Mouse (Mus musculus): Measurements from ENCODE around the gene Dedd2. TPM values are rescaled to one million over a fixed set of nuclear protein-coding genes. Genes with fewer than 3 reads are reported as not detected.
A peak's percentile ranks its signal among the peaks of the same experiment; 100 is the strongest.

Dedd2 gene
- polyA plus RNA-seq, 1 experiment from 2014 or later: 5.7 TPM

GRCm38 (mm10) chr7:25184091-25184490 is 36.3 kb downstream of the Dedd2 start:
- H3K4me2 ChIP-seq (ENCODE audit: low read length): no peak overlapping the region
- H3K9ac ChIP-seq (ENCODE audit: low read length): no peak overlapping the region
- no peaks in the 10 kb centered on the region for H3K9me3 ChIP-seq (ENCODE audit: control insufficient read depth, low read length)
- no peak overlapping the region for H3K4me3 ChIP-seq (ENCODE audit: control insufficient read depth in 1 of 2, insufficient read depth in 1 of 2, low read depth in 1 of 2, low read length in 2 of 2)
- H3K27ac ChIP-seq (replicated peaks in 1 of 2; ENCODE audit: control insufficient read depth in 1 of 2, insufficient read depth in 1 of 2, low read depth in 2 of 2, low read length in 2 of 2): no peak overlapping the region
- 70% methylated on average over 6 of the region's 6 CpGs for WGBS
- no peaks in the 10 kb centered on the region for H3K36me3 ChIP-seq (ENCODE audit: control insufficient read depth, insufficient read depth, low read length)
- ATAC-seq (ENCODE audit: insufficient number of reproducible peaks, insufficient read depth, low FRiP score, low read depth): no peak
- 0 out of 4 replicates have a peak, but pooled peaks cover 0 to under 1% of the 10 kb centered on the region in 2 experiments for H3K4me1 ChIP-seq (ENCODE audit: control insufficient read depth in 2 of 2, insufficient read depth in 2 of 2, low read length in 2 of 2)
- H3K27me3 ChIP-seq (ENCODE audit: control insufficient read depth, insufficient read depth, low read length): peaks cover 63% of the 10 kb centered on the region

GRCm38 (mm10) chr7:25181814-25182213 is 38.6 kb downstream of the Dedd2 start:
- Histone ChIP-seq H3K36me3 (ENCODE audit: control insufficient read depth, insufficient read depth, low read length) (no peaks in the 10 kb centered on the region), H3K27ac (replicated peaks in 1 of 2; ENCODE audit: control insufficient read depth in 1 of 2, insufficient read depth in 1 of 2, low read depth in 2 of 2, low read length in 2 of 2) (no peak overlapping the region), H3K27me3 (ENCODE audit: control insufficient read depth, insufficient read depth, low read length) (peaks cover 84% of the 10 kb centered on the region), H3K4me1 (ENCODE audit: control insufficient read depth in 2 of 2, insufficient read depth in 2 of 2, low read length in 2 of 2) (peaks cover 0 to 9% of the 10 kb centered on the region in 2 experiments; a peak in 1 of 4 replicates), H3K4me2 (ENCODE audit: low read length) (peak overlapping the region; percentile 18; the same call in 1 of the 2 replicates), H3K9ac (ENCODE audit: low read length) (no peak overlapping the region), H3K4me3 (ENCODE audit: control insufficient read depth in 1 of 2, insufficient read depth in 1 of 2, low read depth in 1 of 2, low read length in 2 of 2) (peak overlapping the region in 1 of 2 experiments; percentile 4; a peak in 1 of 4 replicates), H3K9me3 (ENCODE audit: control insufficient read depth, low read length) (no peaks in the 10 kb centered on the region)
- ATAC-seq (ENCODE audit: insufficient number of reproducible peaks, insufficient read depth, low FRiP score, low read depth): no peak
- WGBS: 6% methylated on average over 21 of the region's 21 CpGs

- Histone ChIP-seq H3K9me3 (ENCODE audit: control insufficient read depth, low read length) (no peaks in the 10 kb centered on the region), H3K4me2 (ENCODE audit: low read length) (peak overlapping the region; percentile 18; the same call in 1 of the 2 replicates), H3K36me3 (ENCODE audit: control insufficient read depth, insufficient read depth, low read length) (no peaks in the 10 kb centered on the region), H3K4me1 (ENCODE audit: control insufficient read depth in 2 of 2, insufficient read depth in 2 of 2, low read length in 2 of 2) (peaks cover 0 to 9% of the 10 kb centered on the region in 2 experiments; a peak in 1 of 4 replicates), H3K9ac (ENCODE audit: low read length) (no peak overlapping the region), H3K27ac (replicated peaks in 1 of 2; ENCODE audit: control insufficient read depth in 1 of 2, insufficient read depth in 1 of 2, low read depth in 2 of 2, low read length in 2 of 2) (no peak overlapping the region), H3K4me3 (ENCODE audit: control insufficient read depth in 1 of 2, insufficient read depth in 1 of 2, low read depth in 1 of 2, low read length in 2 of 2) (peak overlapping the region in 1 of 2 experiments; percentile 4; a peak in 1 of 4 replicates), H3K27me3 (ENCODE audit: control insufficient read depth, insufficient read depth, low read length) (peaks cover 86% of the 10 kb centered on the region)
- ATAC-seq (ENCODE audit: insufficient number of reproducible peaks, insufficient read depth, low FRiP score, low read depth): no peak
- WGBS: 2% methylated on average over 15 of the region's 15 CpGs
Measured at GRCm38 (mm10) chr7:25181331-25181790, 39.1 kb downstream of the Dedd2 start.

GRCm38 (mm10) chr7:25180512-25180911 is 39.9 kb downstream of the Dedd2 start:
- H3K27ac ChIP-seq (replicated peaks in 1 of 2; ENCODE audit: control insufficient read depth in 1 of 2, insufficient read depth in 1 of 2, low read depth in 2 of 2, low read length in 2 of 2): no peak overlapping the region
- WGBS: 5% methylated on average over 6 of the region's 6 CpGs

GRCm38 (mm10) chr7:25179606-25180161 is 40.7 kb downstream of the Dedd2 start, which contains the start of gene Pou2f2:
Gene Pou2f2, minus strand, starts transcription at chr7:25179726.
- H3K9ac ChIP-seq (ENCODE audit: low read length): no peak within 1 kb of the TSS; the same call in 1 of the 2 replicates

More at GRCm38 (mm10) chr7:25180512-25180911, 39.9 kb downstream of the Dedd2 start:
- Histone ChIP-seq H3K4me2 (ENCODE audit: low read length) (no peak overlapping the region), H3K4me3 (ENCODE audit: control insufficient read depth in 1 of 2, insufficient read depth in 1 of 2, low read depth in 1 of 2, low read length in 2 of 2) (no peak overlapping the region), H3K36me3 (ENCODE audit: control insufficient read depth, insufficient read depth, low read length) (no peaks in the 10 kb centered on the region), H3K9ac (ENCODE audit: low read length) (no peak overlapping the region), H3K9me3 (ENCODE audit: control insufficient read depth, low read length) (no peaks in the 10 kb centered on the region), H3K4me1 (ENCODE audit: control insufficient read depth in 2 of 2, insufficient read depth in 2 of 2, low read length in 2 of 2) (peaks cover 0 to 9% of the 10 kb centered on the region in 2 experiments; a peak in 1 of 4 replicates), H3K27me3 (ENCODE audit: control insufficient read depth, insufficient read depth, low read length) (peaks cover 94% of the 10 kb centered on the region)
- ATAC-seq (ENCODE audit: insufficient number of reproducible peaks, insufficient read depth, low FRiP score, low read depth): no peak

GRCm38 (mm10) chr7:25178787-25179605 is 41.4 kb downstream of the Dedd2 start:
- Histone ChIP-seq H3K9ac (ENCODE audit: low read length) (no peak overlapping the region; the same call in 1 of the 2 replicates), H3K36me3 (ENCODE audit: control insufficient read depth, insufficient read depth, low read length) (no peaks in the 10 kb centered on the region), H3K4me1 (ENCODE audit: control insufficient read depth in 2 of 2, insufficient read depth in 2 of 2, low read length in 2 of 2) (peaks cover 0 to 9% of the 10 kb centered on the region in 2 experiments; a peak in 1 of 4 replicates), H3K4me3 (ENCODE audit: control insufficient read depth in 1 of 2, insufficient read depth in 1 of 2, low read depth in 1 of 2, low read length in 2 of 2) (peak overlapping the region; percentile 39 to 50), H3K4me2 (ENCODE audit: low read length) (peak overlapping the region; percentile 72), H3K27me3 (ENCODE audit: control insufficient read depth, insufficient read depth, low read length) (peaks cover 99% of the 10 kb centered on the region), H3K27ac (replicated peaks in 1 of 2; ENCODE audit: control insufficient read depth in 1 of 2, insufficient read depth in 1 of 2, low read depth in 2 of 2, low read length in 2 of 2) (no peak overlapping the region), H3K9me3 (ENCODE audit: control insufficient read depth, low read length) (no peaks in the 10 kb centered on the region)
- ATAC-seq (ENCODE audit: insufficient number of reproducible peaks, insufficient read depth, low FRiP score, low read depth): peak; percentile 28; the same call in 1 of the 2 replicates
- WGBS: 1% methylated on average over 49 of the region's 56 CpGs

More at GRCm38 (mm10) chr7:25179606-25180161, 40.7 kb downstream of the Dedd2 start, which contains the start of gene Pou2f2:
- H3K27ac ChIP-seq (replicated peaks in 1 of 2; ENCODE audit: control insufficient read depth in 1 of 2, insufficient read depth in 1 of 2, low read depth in 2 of 2, low read length in 2 of 2): no peak within 1 kb of the TSS
- under 1% methylated on average over 35 of the region's 56 CpGs for WGBS
- H3K9me3 ChIP-seq (ENCODE audit: control insufficient read depth, low read length): no peaks in the 10 kb centered on the region
- H3K4me1 ChIP-seq (ENCODE audit: control insufficient read depth in 2 of 2, insufficient read depth in 2 of 2, low read length in 2 of 2): peaks cover 0 to 9% of the 10 kb centered on the region in 2 experiments; a peak in 1 of 4 replicates
- H3K4me3 ChIP-seq (ENCODE audit: control insufficient read depth in 1 of 2, insufficient read depth in 1 of 2, low read depth in 1 of 2, low read length in 2 of 2): peak within 1 kb of the TSS; percentile 39 to 50
- H3K27me3 ChIP-seq (ENCODE audit: control insufficient read depth, insufficient read depth, low read length): peaks cover 99% of the 10 kb centered on the region
- ATAC-seq (ENCODE audit: insufficient number of reproducible peaks, insufficient read depth, low FRiP score, low read depth): peak; percentile 62
- no peaks in the 10 kb centered on the region for H3K36me3 ChIP-seq (ENCODE audit: control insufficient read depth, insufficient read depth, low read length)
- H3K4me2 ChIP-seq (ENCODE audit: low read length): peak within 1 kb of the TSS; percentile 72

GRCm38 (mm10) chr7:25178317-25178716 is 42.1 kb downstream of the Dedd2 start:
- Histone ChIP-seq H3K36me3 (ENCODE audit: control insufficient read depth, insufficient read depth, low read length) (no peaks in the 10 kb centered on the region), H3K27me3 (ENCODE audit: control insufficient read depth, insufficient read depth, low read length) (peaks cover 96% of the 10 kb centered on the region), H3K9me3 (ENCODE audit: control insufficient read depth, low read length) (no peaks in the 10 kb centered on the region), H3K4me3 (ENCODE audit: control insufficient read depth in 1 of 2, insufficient read depth in 1 of 2, low read depth in 1 of 2, low read length in 2 of 2) (peak overlapping the region in 1 of 2 experiments; percentile 39; a peak in 2 of 4 replicates), H3K27ac (replicated peaks in 1 of 2; ENCODE audit: control insufficient read depth in 1 of 2, insufficient read depth in 1 of 2, low read depth in 2 of 2, low read length in 2 of 2) (no peak overlapping the region), H3K4me1 (ENCODE audit: control insufficient read depth in 2 of 2, insufficient read depth in 2 of 2, low read length in 2 of 2) (peaks cover 0 to 9% of the 10 kb centered on the region in 2 experiments; a peak in 1 of 4 replicates), H3K9ac (ENCODE audit: low read length) (no peak overlapping the region), H3K4me2 (ENCODE audit: low read length) (peak overlapping the region; percentile 72)
- no peak for ATAC-seq (ENCODE audit: insufficient number of reproducible peaks, insufficient read depth, low FRiP score, low read depth)
- WGBS: 2% methylated on average over 17 of the region's 17 CpGs
